Mouse (Mus musculus) intestine, embryonic 14.5 days (tissue): ENCODE results near the gene Zfp740. TPM values are rescaled to one million over a fixed set of nuclear protein-coding genes. Genes with fewer than 3 reads are reported as not detected.

Experiments used
- ATAC-seq: fragments of 200-750 bp; cut with Nextera tagmentation; replicated peaks from 2 replicates; pipeline ENCODE4 v1.8.0; 2017; ENCODE audit warnings: low read depth, moderate number of reproducible peaks, moderate TSS enrichment, moderate library complexity; ENCODE audit not compliant: low FRiP score, low TSS enrichment
- DNase-seq: peaks from one replicate; pipeline ENCODE4 v3.0.0-alpha.2; 2018; ENCODE audit warnings: low spot score
- H3K27ac ChIP-seq: fragments of 300-500 bp; sonication (generic); 2 replicates; pipeline ENCODE4 v1.5.1; 2014; ENCODE audit warnings: low read depth, mild to moderate bottlenecking, control low read depth
- H3K27me3 ChIP-seq: fragments of 300-500 bp; sonication (generic); replicated peaks from 2 replicates; pipeline ENCODE4 v1.6.1; 2014; ENCODE audit warnings: low read length, control low read depth; ENCODE audit not compliant: control insufficient read depth, insufficient read depth
- H3K36me3 ChIP-seq: fragments of 300-500 bp; sonication (generic); 2 replicates; pipeline ENCODE4 v1.6.1; 2014; ENCODE audit warnings: low read length, control low read depth; ENCODE audit not compliant: control insufficient read depth, insufficient read depth
- H3K4me1 ChIP-seq: fragments of 300-500 bp; sonication (generic); replicated peaks from 2 replicates; pipeline ENCODE4 v1.6.1; 2014; ENCODE audit warnings: low read length, control low read depth, mixed read lengths; ENCODE audit not compliant: control insufficient read depth, insufficient read depth
- H3K4me2 ChIP-seq: fragments of 300-500 bp; sonication (generic); 2 replicates; pipeline ENCODE4 v1.6.1; 2014; ENCODE audit warnings: low read length
- H3K4me3 ChIP-seq: fragments of 300-500 bp; sonication (generic); 2 replicates; pipeline ENCODE4 v1.5.1; 2014; ENCODE audit warnings: low read depth, low read length, control low read depth, mixed read lengths
- H3K9ac ChIP-seq: fragments of 300-500 bp; sonication (generic); 2 replicates; pipeline ENCODE4 v1.6.1; 2014; ENCODE audit warnings: mild to moderate bottlenecking, low read length
- H3K9me3 ChIP-seq: fragments of 300-500 bp; sonication (generic); 2 replicates; pipeline ENCODE4 v1.6.1; 2016; ENCODE audit warnings: low read length, control low read depth; ENCODE audit not compliant: control insufficient read depth
- WGBS: fragments of 180-500 bp; shearing (Covaris S2); extraction: QIAGEN DNeasy Blood & Tissue Kit; methylation state at CpG from one replicate; pipeline ENCODE4 v1.1.7; 2014; 5-methylcytosine and 5-hydroxymethylcytosine counted together
- polyA plus RNA-seq: library from polyadenylated mRNA; unstranded; fragments of >200 nt; fragmentation: Nextera tagmentation; extraction: Ambion mirVana; gene quantifications from 2 replicates; pipeline ENCODE4 v1.2.1, GENCODE M21; 2014

The Zfp740 gene
- polyA plus RNA-seq, 1 experiment from 2014 or later, result 47.0 TPM

GRCm38 (mm10) chr15:102247252-102248130, 44.4 kb downstream of the Zfp740 start:
- DNase-seq (peak; percentile 90), ATAC-seq (peak; percentile 67)
- H3K4me3 ChIP-seq, result peak overlapping the region; percentile 62
- peak overlapping the region; percentile 95 for H3K4me2 ChIP-seq
- H3K36me3 ChIP-seq, result no peaks in the 10 kb centered on the region
- peak overlapping the region; percentile 94 for H3K27ac ChIP-seq
- H3K9me3 ChIP-seq, result no peaks in the 10 kb centered on the region
- 2% methylated on average over 53 of the region's 65 CpGs for WGBS
- H3K4me1 ChIP-seq, result peaks cover 54% of the 10 kb centered on the region
- H3K9ac ChIP-seq, result peak overlapping the region; percentile 57
- no peaks in the 10 kb centered on the region for H3K27me3 ChIP-seq

GRCm38 (mm10) chr15:102248131-102248811, 45.2 kb downstream of the Zfp740 start:
- Histone ChIP-seq H3K4me3 (peak overlapping the region; percentile 62), H3K27me3 (no peaks in the 10 kb centered on the region), H3K9ac (peak overlapping the region; percentile 57), H3K4me2 (peak overlapping the region; percentile 95), H3K36me3 (no peaks in the 10 kb centered on the region), H3K4me1 (peaks cover 47% of the 10 kb centered on the region), H3K9me3 (no peaks in the 10 kb centered on the region), H3K27ac (peak overlapping the region; percentile 94)
- ATAC-seq, result no peak
- WGBS, result 14% methylated on average over 8 of the region's 8 CpGs
- no peak for DNase-seq

- no peak for ATAC-seq
- Histone ChIP-seq H3K9ac (no peak overlapping the region; the same call in 1 of the 2 replicates), H3K4me3 (no peak overlapping the region), H3K36me3 (no peaks in the 10 kb centered on the region), H3K27me3 (no peaks in the 10 kb centered on the region), H3K9me3 (no peaks in the 10 kb centered on the region), H3K4me2 (peak overlapping the region; percentile 95), H3K4me1 (peaks cover 41% of the 10 kb centered on the region), H3K27ac (peak overlapping the region; percentile 94; the same call in 1 of the 2 replicates)
- no peak for DNase-seq
- 12% methylated on average over 3 of the region's 3 CpGs for WGBS
Measured at GRCm38 (mm10) chr15:102248812-102249191, 45.8 kb downstream of the Zfp740 start.

DNA sequence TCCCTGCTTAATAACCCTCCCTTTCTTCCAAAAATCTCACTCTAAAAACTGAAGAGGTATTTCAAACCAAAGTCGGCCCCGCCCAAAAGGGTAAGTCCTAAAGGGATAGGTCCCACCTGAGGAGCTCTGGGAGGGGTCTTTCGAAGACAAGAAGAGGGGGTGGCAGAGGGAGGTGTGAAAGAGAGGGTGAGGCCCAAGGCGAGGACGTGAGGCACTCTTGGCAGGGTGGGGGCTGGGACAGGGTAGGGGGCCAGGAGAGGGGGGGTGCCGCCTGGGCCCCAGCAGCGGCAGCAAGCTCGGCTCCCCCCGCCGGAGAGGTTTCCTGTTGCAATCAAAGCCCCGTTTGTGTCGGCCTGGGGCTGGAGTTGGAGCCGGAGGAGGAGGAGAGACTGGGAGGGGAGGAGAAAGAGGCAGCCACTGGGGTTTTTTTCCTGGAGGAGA, 46.2 kb downstream of the Zfp740 start:
- H3K9me3 ChIP-seq, result no peaks in the 10 kb centered on the region
- WGBS, result 8% methylated on average over 10 of the region's 13 CpGs
- H3K4me1 ChIP-seq, result peaks cover 37% of the 10 kb centered on the region
- peak overlapping the region; percentile 94 for H3K27ac ChIP-seq
- DNase-seq, result no peak
- peak overlapping the region; percentile 32; the same call in 1 of the 2 replicates for H3K9ac ChIP-seq
- ATAC-seq, result no peak
- no peaks in the 10 kb centered on the region for H3K36me3 ChIP-seq
- H3K4me3 ChIP-seq, result peak overlapping the region; percentile 16; the same call in 1 of the 2 replicates
- peak overlapping the region; percentile 95 for H3K4me2 ChIP-seq
- no peaks in the 10 kb centered on the region for H3K27me3 ChIP-seq

- ATAC-seq (no peak), DNase-seq (no peak)
- H3K4me1 ChIP-seq, result peaks cover 31% of the 10 kb centered on the region
- H3K27me3 ChIP-seq, result no peaks in the 10 kb centered on the region
- no peaks in the 10 kb centered on the region for H3K36me3 ChIP-seq
- H3K27ac ChIP-seq, result peak overlapping the region; percentile 94
- peak overlapping the region; percentile 95 for H3K4me2 ChIP-seq
- H3K9ac ChIP-seq, result no peak overlapping the region
- H3K9me3 ChIP-seq, result no peaks in the 10 kb centered on the region
- 46% methylated on average over 9 of the region's 9 CpGs for WGBS
- no peak overlapping the region for H3K4me3 ChIP-seq
Measured at GRCm38 (mm10) chr15:102249967-102250366, 46.9 kb downstream of the Zfp740 start.

DNA sequence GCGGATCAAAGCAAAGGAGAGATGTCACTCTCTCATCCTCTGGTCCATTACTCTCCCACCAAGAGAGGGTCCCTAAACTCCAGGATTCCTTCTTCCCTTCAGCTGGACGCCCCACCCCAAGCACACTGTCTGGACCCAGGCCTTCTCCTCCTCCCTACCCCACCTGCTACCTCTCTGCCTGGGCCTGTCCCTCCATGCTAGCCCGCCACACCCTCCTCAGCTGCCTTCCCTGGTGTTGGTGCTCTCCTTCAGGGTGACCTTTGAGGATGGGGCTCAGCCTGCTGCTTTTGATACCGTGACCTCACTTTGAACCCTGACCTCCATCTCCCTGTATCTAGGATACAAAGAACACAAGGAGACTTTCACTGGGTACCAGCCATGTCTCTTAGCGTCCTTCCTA, 47.5 kb downstream of the Zfp740 start:
- DNase-seq (no peak), ATAC-seq (no peak)
- 70% methylated on average over 5 of the region's 5 CpGs for WGBS
- Histone ChIP-seq H3K27me3 (no peaks in the 10 kb centered on the region), H3K9me3 (no peaks in the 10 kb centered on the region), H3K4me2 (no peak overlapping the region), H3K36me3 (no peaks in the 10 kb centered on the region), H3K4me1 (peaks cover 27% of the 10 kb centered on the region), H3K27ac (no peak overlapping the region), H3K9ac (no peak overlapping the region), H3K4me3 (no peak overlapping the region)

GRCm38 (mm10) chr15:102255547-102256255, 52.7 kb downstream of the Zfp740 start:
- DNase-seq, result no peak
- ATAC-seq, result no peak
- H3K27me3 ChIP-seq, result peaks cover 4% of the 10 kb centered on the region; the same call in 1 of the 2 replicates
- no peaks in the 10 kb centered on the region for H3K9me3 ChIP-seq
- 0 out of 2 replicates have a peak overlapping the region, but pooled peaks have one; percentile 4 for H3K4me2 ChIP-seq
- no peaks in the 10 kb centered on the region for H3K36me3 ChIP-seq
- WGBS, result 53% methylated on average over 13 of the region's 14 CpGs
- peaks cover 19% of the 10 kb centered on the region for H3K4me1 ChIP-seq
- H3K27ac ChIP-seq, result no peak overlapping the region
- H3K4me3 ChIP-seq, result no peak overlapping the region
- H3K9ac ChIP-seq, result no peak overlapping the region
